Mouse (Mus musculus): ENCODE results near the gene Ndufaf1. TPM values are rescaled to one million over a fixed set of nuclear protein-coding genes. Genes with fewer than 3 reads are reported as not detected.

The Ndufaf1 gene
- total RNA-seq (2023), result 11.2 TPM

DNA sequence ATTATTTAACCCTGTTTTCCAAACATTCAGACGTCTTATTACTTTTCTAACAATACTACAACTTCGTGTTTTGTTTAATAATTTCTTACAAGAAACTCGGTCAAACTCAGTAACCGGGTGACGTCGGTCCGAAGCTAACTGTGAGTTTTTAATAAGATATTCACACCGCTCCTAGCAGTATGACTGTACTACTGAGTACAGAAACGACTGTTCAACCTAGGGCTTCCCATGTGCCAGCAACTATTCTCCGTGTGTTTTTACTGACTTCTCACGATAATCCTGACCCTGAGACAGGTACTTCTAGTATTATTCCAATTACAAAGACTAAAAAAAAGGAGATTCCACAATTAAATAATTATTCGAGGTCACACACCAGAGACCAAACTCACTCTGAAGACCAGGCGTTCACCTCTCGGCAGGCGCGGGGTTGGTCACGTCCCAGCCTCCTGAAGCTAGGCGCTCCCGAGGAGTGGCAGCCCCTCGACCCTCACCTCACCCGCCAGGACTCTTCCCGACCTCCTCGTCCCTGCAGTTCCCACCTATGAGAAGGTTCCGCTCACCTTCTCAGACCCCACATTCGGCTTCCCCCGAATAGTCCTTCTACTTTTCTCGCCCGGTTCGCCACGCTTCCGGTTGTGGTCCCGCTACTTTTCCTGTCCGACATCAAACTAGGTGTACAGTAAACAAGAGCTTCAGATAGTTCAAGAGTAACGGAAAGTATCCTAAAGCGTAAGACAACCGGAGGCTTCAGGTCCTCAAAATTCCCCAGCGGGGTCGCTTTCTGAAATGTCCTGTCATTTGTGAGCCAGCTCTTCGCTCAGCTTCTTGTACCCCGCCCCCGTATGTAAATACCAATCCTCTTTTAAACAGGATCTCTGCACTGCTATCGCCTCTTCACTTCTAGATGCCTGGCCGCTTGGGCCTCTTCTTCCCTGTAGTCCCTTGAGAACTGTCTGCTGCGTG lies at the start of gene Ndufaf1:
Gene Ndufaf1, minus strand, starts transcription at position 608 of the 963 bp plus-strand sequence.

GRCm38 (mm10) chr2:119674525-119675214 lies 12.0 kb upstream of the Ndufaf1 start, which contains the start of gene Rtf1:
Gene Rtf1, plus strand, starts transcription at chr2:119675068.

DNA sequence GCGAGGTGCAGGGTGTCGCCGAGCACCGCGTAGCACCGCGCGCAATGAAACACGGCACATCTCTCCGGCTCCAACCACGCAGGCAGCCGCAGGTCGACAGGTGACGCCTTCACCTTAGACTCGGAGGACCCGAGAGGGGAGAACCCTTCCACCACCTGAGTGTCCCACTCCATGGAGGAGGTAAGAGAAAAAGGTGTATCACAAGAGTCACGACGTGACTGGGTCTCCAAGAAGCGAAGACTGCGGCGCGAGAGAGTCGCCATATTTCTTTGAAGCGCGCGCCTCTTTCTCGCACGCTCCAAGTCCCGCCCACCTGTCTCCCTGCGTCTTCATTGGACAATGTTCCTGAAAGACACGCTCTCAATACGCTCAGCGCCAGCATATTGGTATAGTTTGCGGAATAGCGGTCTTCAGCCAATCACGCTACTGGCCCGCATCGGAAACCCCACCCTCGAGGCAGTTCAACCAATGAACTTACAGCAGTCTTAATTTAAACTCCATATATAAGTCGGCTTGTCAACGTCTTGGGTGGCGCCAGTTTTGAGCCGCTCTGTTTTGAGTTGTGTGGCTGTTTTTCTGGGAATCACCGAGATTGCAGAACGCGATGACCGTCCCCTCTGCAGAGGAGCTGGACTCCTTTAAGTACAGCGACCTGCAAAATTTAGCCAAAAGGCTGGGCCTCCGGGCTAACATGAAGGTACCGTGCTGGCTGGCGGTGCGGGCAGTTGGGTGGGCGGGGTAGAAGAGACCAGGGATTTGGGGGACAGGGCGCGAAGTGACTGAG lies 44.2 kb downstream of the Ndufaf1 start, which contains the start of the genes Nusap1 and Oip5:
Gene Nusap1, plus strand, starts transcription at position 100 of the 784 bp plus-strand sequence.
Gene Oip5, minus strand, starts transcription at position 271 of the 784 bp plus-strand sequence.

Other genes with a start within 250 kb of the Ndufaf1 start
- gene Ino80, start 185.1 kb downstream of the Ndufaf1 start, total RNA-seq (2023), result 50.6 TPM
- 0.24 TPM for gene Exd1, start 115.2 kb downstream of the Ndufaf1 start, total RNA-seq (2023)
- 68.5 TPM for gene Chp1, start 115.1 kb downstream of the Ndufaf1 start, total RNA-seq (2023)
- 0.33 TPM for gene Nusap1, start 44.5 kb downstream of the Ndufaf1 start, total RNA-seq (2023)
- gene Oip5, start 44.4 kb downstream of the Ndufaf1 start, total RNA-seq (2023), result 0.53 TPM
- 65.7 TPM for gene Rtf1, start 12.2 kb upstream of the Ndufaf1 start, total RNA-seq (2023)
- not detected for gene Itpka, start 79.5 kb upstream of the Ndufaf1 start, total RNA-seq (2023)
- gene Ltk, start 97.6 kb upstream of the Ndufaf1 start, total RNA-seq (2023), result 1.2 TPM
- gene Rpap1, start 124.7 kb upstream of the Ndufaf1 start, total RNA-seq (2023), result 32.4 TPM
- 6.6 TPM for gene Tyro3, start 134.9 kb upstream of the Ndufaf1 start, total RNA-seq (2023)
- gene Mga, start 234.4 kb upstream of the Ndufaf1 start, total RNA-seq (2023), result 104 TPM